Mouse (Mus musculus): ENCODE measurements at regions not wholly inside any gene's neighbourhood (a gene's known extent, or its start where the extent isn't known, plus 50 kb on each side); places are given as distances from the start of the nearest gene placed in this dataset.

GRCm38 (mm10) chr3:62047704-62048506 is 290.2 kb upstream of the Arhgef26 start:
- H3K4me3 ChIP-seq (ENCODE audit: low read depth, low read length), result no peak overlapping the region
- H3K4me2 ChIP-seq (ENCODE audit: low read length), result no peak overlapping the region
- no peaks in the 10 kb centered on the region for H3K36me3 ChIP-seq (ENCODE audit: control insufficient read depth, insufficient read depth, low read length)
- H3K27me3 ChIP-seq (ENCODE audit: control insufficient read depth, insufficient read depth, low read depth, low read length), result no peaks in the 10 kb centered on the region
- WGBS, result 77% methylated on average over 4 of the region's 4 CpGs
- H3K9me3 ChIP-seq (replicated peaks; ENCODE audit: control insufficient read depth, low read length, poor library complexity, severe bottlenecking), result no peaks in the 10 kb centered on the region
- no peak overlapping the region for H3K27ac ChIP-seq (ENCODE audit: low read length)
- H3K4me1 ChIP-seq (ENCODE audit: control insufficient read depth, insufficient read depth, low read length), result no peaks in the 10 kb centered on the region
- ATAC-seq, result no peak
- H3K9ac ChIP-seq (ENCODE audit: low read depth, low read length), result no peak overlapping the region

DNA sequence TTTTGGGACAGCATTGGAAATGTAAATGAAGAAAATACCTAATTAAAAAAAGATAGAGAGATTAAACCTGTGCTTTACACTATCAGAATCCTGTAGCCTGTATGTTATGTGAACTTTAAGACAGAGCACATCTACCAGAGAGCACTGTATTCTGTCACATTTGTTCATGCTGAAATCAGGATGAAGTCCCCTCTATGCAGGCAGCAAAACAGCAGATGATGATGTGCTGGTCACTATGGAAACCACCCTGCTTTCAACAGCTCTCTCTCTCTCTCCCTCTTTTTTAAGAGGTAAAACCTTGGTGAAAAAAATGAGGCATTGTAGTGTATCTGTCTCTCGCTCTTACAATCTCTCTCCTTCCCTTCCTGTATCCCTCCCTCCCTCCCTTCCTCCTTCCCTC is 283.9 kb upstream of the Arhgef26 start:
- Histone ChIP-seq H3K4me2 (ENCODE audit: low read length) (no peak overlapping the region), H3K4me1 (ENCODE audit: control insufficient read depth, insufficient read depth, low read length) (no peaks in the 10 kb centered on the region), H3K9me3 (replicated peaks; ENCODE audit: control insufficient read depth, low read length, poor library complexity, severe bottlenecking) (no peaks in the 10 kb centered on the region), H3K9ac (ENCODE audit: low read depth, low read length) (no peak overlapping the region), H3K4me3 (ENCODE audit: low read depth, low read length) (no peak overlapping the region), H3K27me3 (ENCODE audit: control insufficient read depth, insufficient read depth, low read depth, low read length) (no peaks in the 10 kb centered on the region), H3K36me3 (ENCODE audit: control insufficient read depth, insufficient read depth, low read length) (no peaks in the 10 kb centered on the region), H3K27ac (ENCODE audit: low read length) (no peak overlapping the region)
- 44% methylated on average over 1 of the region's 1 CpGs for WGBS
- ATAC-seq, result peak; percentile 91

DNA sequence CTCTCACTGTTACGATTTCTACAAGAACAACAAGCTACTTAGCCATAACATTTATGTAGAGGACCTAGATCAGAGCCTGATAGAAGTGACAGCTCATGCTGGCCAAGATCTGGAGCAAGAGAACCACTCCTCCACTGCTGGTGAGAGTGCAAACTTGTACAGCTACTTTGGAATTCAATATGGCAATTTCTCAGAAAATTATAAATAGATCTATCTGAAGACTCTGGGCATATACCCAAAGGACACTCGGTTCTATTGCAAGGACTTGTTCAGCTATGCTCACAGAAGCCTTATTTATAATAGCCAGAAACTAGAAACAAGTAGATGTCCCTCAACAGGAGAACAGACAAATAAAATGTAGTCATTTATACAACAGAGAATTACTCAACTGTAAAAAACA is 259.6 kb upstream of the Arhgef26 start:
- WGBS, result 69% methylated on average over 2 of the region's 2 CpGs

DNA sequence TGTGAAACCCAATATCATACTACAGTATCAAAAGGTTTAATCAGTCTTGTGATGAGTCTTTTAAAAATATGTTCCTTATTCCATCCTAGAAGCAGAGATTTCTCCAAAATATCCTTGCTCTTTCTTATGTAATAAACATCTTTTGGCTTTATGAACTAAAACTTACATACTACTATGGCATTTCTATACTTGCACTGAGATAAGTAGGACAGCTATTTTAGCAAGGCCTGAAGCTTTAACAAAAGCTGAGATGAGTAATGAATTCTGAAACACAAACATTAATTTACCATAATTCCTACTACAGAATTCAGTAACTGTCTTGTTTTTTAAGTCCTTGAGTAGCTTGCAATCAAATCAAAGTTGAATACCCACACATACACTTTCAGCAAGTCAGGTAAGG is 252.6 kb upstream of the Arhgef26 start:
- H3K27ac ChIP-seq (ENCODE audit: low read length), result no peak overlapping the region
- H3K36me3 ChIP-seq (ENCODE audit: control insufficient read depth, insufficient read depth, low read length), result no peaks in the 10 kb centered on the region
- no peaks in the 10 kb centered on the region for H3K4me1 ChIP-seq (ENCODE audit: control insufficient read depth, insufficient read depth, low read length)
- H3K4me2 ChIP-seq (ENCODE audit: low read length), result no peak overlapping the region
- H3K27me3 ChIP-seq (ENCODE audit: control insufficient read depth, insufficient read depth, low read depth, low read length), result no peaks in the 10 kb centered on the region
- H3K9ac ChIP-seq (ENCODE audit: low read depth, low read length), result no peak overlapping the region
- H3K9me3 ChIP-seq (replicated peaks; ENCODE audit: control insufficient read depth, low read length, poor library complexity, severe bottlenecking), result no peaks in the 10 kb centered on the region
- H3K4me3 ChIP-seq (ENCODE audit: low read depth, low read length), result no peak overlapping the region
- no peak for ATAC-seq

More for the DNA sequence above, 259.6 kb upstream of the Arhgef26 start:
- Histone ChIP-seq H3K27ac (ENCODE audit: low read length) (no peak overlapping the region), H3K4me3 (ENCODE audit: low read depth, low read length) (no peak overlapping the region), H3K4me2 (ENCODE audit: low read length) (no peak overlapping the region), H3K4me1 (ENCODE audit: control insufficient read depth, insufficient read depth, low read length) (no peaks in the 10 kb centered on the region), H3K27me3 (ENCODE audit: control insufficient read depth, insufficient read depth, low read depth, low read length) (no peaks in the 10 kb centered on the region), H3K9ac (ENCODE audit: low read depth, low read length) (no peak overlapping the region), H3K36me3 (ENCODE audit: control insufficient read depth, insufficient read depth, low read length) (no peaks in the 10 kb centered on the region), H3K9me3 (replicated peaks; ENCODE audit: control insufficient read depth, low read length, poor library complexity, severe bottlenecking) (no peaks in the 10 kb centered on the region)
- no peak for ATAC-seq

DNA sequence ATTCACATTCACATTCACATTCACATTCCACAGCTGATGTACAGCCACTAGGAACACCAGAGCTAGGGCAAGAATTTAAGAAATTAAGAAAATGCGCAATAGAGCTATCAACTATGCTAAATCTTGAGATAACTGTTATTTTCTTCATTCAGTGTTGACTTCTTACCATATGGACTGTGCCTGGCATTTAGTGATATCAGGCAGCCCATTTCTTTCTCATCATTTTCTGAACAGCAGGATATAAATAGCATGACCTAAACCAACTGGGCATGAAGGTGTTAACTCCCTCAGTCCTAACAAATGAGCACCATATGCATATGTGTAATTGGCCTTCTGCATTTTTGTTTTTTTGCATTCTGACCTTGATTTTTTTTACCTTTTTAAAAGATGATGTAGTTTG is 250.9 kb upstream of the Arhgef26 start:
- no peak for ATAC-seq

DNA sequence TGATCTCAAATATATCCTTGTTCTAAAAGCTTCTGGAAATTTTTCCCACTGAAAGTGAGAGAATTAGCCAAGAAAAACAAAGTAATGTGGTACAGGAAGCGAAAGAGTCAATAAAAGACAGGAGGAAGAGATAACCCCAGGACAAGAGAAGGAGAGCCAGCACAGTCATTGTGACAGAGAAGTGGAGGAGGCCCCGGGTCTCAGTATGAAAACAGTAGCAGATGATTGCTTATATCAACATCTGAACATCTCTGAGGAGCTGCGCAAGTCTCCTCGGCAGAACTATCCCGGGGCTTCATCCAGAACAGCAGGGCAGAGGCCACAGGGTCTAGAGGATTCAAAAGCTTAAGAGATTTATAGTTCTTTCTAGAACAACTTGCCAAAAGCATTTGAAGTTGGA is 235.0 kb upstream of the Arhgef26 start:
- H3K4me1 ChIP-seq (ENCODE audit: control insufficient read depth, insufficient read depth, low read length), result no peaks in the 10 kb centered on the region
- ATAC-seq, result no peak
- no peak overlapping the region for H3K9ac ChIP-seq (ENCODE audit: low read depth, low read length)
- no peak overlapping the region for H3K4me2 ChIP-seq (ENCODE audit: low read length)
- H3K36me3 ChIP-seq (ENCODE audit: control insufficient read depth, insufficient read depth, low read length), result no peaks in the 10 kb centered on the region
- no peak overlapping the region for H3K4me3 ChIP-seq (ENCODE audit: low read depth, low read length)
- 62% methylated on average over 5 of the region's 5 CpGs for WGBS
- no peaks in the 10 kb centered on the region for H3K9me3 ChIP-seq (replicated peaks; ENCODE audit: control insufficient read depth, low read length, poor library complexity, severe bottlenecking)
- H3K27ac ChIP-seq (ENCODE audit: low read length), result no peak overlapping the region
- H3K27me3 ChIP-seq (ENCODE audit: control insufficient read depth, insufficient read depth, low read depth, low read length), result no peaks in the 10 kb centered on the region

More for the DNA sequence above, 250.9 kb upstream of the Arhgef26 start:
- Histone ChIP-seq H3K9ac (ENCODE audit: low read depth, low read length) (no peak overlapping the region), H3K9me3 (replicated peaks; ENCODE audit: control insufficient read depth, low read length, poor library complexity, severe bottlenecking) (no peaks in the 10 kb centered on the region), H3K27ac (ENCODE audit: low read length) (no peak overlapping the region), H3K36me3 (ENCODE audit: control insufficient read depth, insufficient read depth, low read length) (no peaks in the 10 kb centered on the region), H3K27me3 (ENCODE audit: control insufficient read depth, insufficient read depth, low read depth, low read length) (no peaks in the 10 kb centered on the region), H3K4me1 (ENCODE audit: control insufficient read depth, insufficient read depth, low read length) (no peaks in the 10 kb centered on the region), H3K4me3 (ENCODE audit: low read depth, low read length) (no peak overlapping the region), H3K4me2 (ENCODE audit: low read length) (no peak overlapping the region)
- 86% methylated on average over 1 of the region's 1 CpGs for WGBS

DNA sequence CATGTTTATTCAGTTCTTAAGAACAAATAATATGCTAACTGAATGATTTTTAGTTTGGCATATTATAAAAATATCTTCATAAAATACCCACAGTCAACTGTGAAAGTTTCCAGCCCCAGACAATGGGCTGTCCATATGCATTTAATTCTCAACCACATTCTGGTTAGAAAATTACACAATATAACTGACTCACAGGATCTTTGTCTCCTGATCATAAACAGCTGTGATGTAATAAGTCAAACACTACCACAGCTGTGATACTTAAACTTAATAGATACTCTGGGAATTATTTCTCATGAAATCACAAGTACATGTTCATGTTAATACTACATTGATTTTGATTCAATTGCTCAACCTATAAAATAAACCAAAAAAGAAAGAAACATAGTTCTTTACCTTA is 234.3 kb upstream of the Arhgef26 start:
- no peaks in the 10 kb centered on the region for H3K9me3 ChIP-seq (replicated peaks; ENCODE audit: control insufficient read depth, low read length, poor library complexity, severe bottlenecking)
- no peak overlapping the region for H3K4me2 ChIP-seq (ENCODE audit: low read length)
- no peaks in the 10 kb centered on the region for H3K27me3 ChIP-seq (ENCODE audit: control insufficient read depth, insufficient read depth, low read depth, low read length)
- ATAC-seq, result no peak
- no peak overlapping the region for H3K27ac ChIP-seq (ENCODE audit: low read length)
- H3K36me3 ChIP-seq (ENCODE audit: control insufficient read depth, insufficient read depth, low read length), result no peaks in the 10 kb centered on the region
- no peak overlapping the region for H3K9ac ChIP-seq (ENCODE audit: low read depth, low read length)
- no peaks in the 10 kb centered on the region for H3K4me1 ChIP-seq (ENCODE audit: control insufficient read depth, insufficient read depth, low read length)
- H3K4me3 ChIP-seq (ENCODE audit: low read depth, low read length), result no peak overlapping the region

GRCm38 (mm10) chr3:62104560-62104959 is 233.6 kb upstream of the Arhgef26 start:
- H3K4me1 ChIP-seq (ENCODE audit: control insufficient read depth, insufficient read depth, low read length), result no peaks in the 10 kb centered on the region
- no peak overlapping the region for H3K4me2 ChIP-seq (ENCODE audit: low read length)
- H3K9me3 ChIP-seq (replicated peaks; ENCODE audit: control insufficient read depth, low read length, poor library complexity, severe bottlenecking), result no peaks in the 10 kb centered on the region
- WGBS, result 16% methylated on average over 1 of the region's 1 CpGs
- no peak for ATAC-seq
- H3K27me3 ChIP-seq (ENCODE audit: control insufficient read depth, insufficient read depth, low read depth, low read length), result no peaks in the 10 kb centered on the region
- H3K27ac ChIP-seq (ENCODE audit: low read length), result no peak overlapping the region
- no peak overlapping the region for H3K9ac ChIP-seq (ENCODE audit: low read depth, low read length)
- H3K36me3 ChIP-seq (ENCODE audit: control insufficient read depth, insufficient read depth, low read length), result no peaks in the 10 kb centered on the region
- no peak overlapping the region for H3K4me3 ChIP-seq (ENCODE audit: low read depth, low read length)

DNA sequence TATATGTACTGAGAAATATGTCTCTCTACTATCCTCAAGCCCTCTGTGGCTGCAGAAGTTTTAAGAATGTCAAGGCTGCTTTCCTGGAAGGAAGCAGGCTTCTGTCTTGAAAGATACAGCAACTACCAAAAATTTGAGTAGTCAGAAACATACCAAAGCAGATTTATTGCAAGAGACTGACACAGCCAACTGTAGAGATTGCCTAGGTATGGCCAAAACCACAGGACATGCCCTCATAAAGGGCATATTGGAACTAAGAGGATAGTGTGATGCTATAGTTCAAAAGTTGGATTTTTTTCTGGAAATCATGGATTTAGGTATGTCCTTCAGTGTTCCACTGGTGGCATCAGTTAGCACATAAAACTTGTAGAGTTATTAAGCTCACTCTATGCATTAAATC is 230.8 kb upstream of the Arhgef26 start:
- Histone ChIP-seq H3K27ac (ENCODE audit: low read length) (no peak overlapping the region), H3K27me3 (ENCODE audit: control insufficient read depth, insufficient read depth, low read depth, low read length) (no peaks in the 10 kb centered on the region), H3K4me2 (ENCODE audit: low read length) (no peak overlapping the region), H3K36me3 (ENCODE audit: control insufficient read depth, insufficient read depth, low read length) (no peaks in the 10 kb centered on the region), H3K9ac (ENCODE audit: low read depth, low read length) (no peak overlapping the region), H3K9me3 (replicated peaks; ENCODE audit: control insufficient read depth, low read length, poor library complexity, severe bottlenecking) (no peaks in the 10 kb centered on the region), H3K4me3 (ENCODE audit: low read depth, low read length) (no peak overlapping the region), H3K4me1 (ENCODE audit: control insufficient read depth, insufficient read depth, low read length) (no peaks in the 10 kb centered on the region)
- no peak for ATAC-seq
